Mouse (Mus musculus) neural tube, embryonic 15.5 days (tissue): ENCODE measurements at regions not wholly inside any gene's neighbourhood (a gene's known extent, or its start where the extent isn't known, plus 50 kb on each side); places are given as distances from the start of the nearest gene placed in this dataset.
A peak's percentile ranks its signal among the peaks of the same experiment; 100 is the strongest.

Experiments used
- ATAC-seq: fragments of 200-750 bp; cut with Nextera tagmentation; 2 replicates; pipeline ENCODE4 v1.8.0; 2017; ENCODE audit warnings: mild to moderate bottlenecking, moderate TSS enrichment, moderate library complexity; ENCODE audit not compliant: low FRiP score
- H3K27ac ChIP-seq: fragments of 300-500 bp; sonication (generic); replicated peaks from 2 replicates; pipeline ENCODE4 v1.5.1; 2015; ENCODE audit warnings: mild to moderate bottlenecking, inconsistent platforms
- H3K27me3 ChIP-seq: fragments of 300-500 bp; sonication (generic); replicated peaks from 2 replicates; pipeline ENCODE4 v1.6.1; 2015; ENCODE audit warnings: inconsistent platforms
- H3K36me3 ChIP-seq: fragments of 300-500 bp; sonication (generic); 2 replicates; pipeline ENCODE4 v1.6.1; 2015; ENCODE audit warnings: inconsistent platforms
- H3K4me1 ChIP-seq: fragments of 300-500 bp; sonication (generic); 2 replicates; pipeline ENCODE4 v1.6.1; 2015; ENCODE audit warnings: inconsistent platforms
- H3K4me2 ChIP-seq: fragments of 300-500 bp; sonication (generic); 2 replicates; pipeline ENCODE4 v1.6.1; 2015; ENCODE audit warnings: inconsistent platforms, mild to moderate bottlenecking, moderate library complexity
- H3K4me3 ChIP-seq: fragments of 300-500 bp; sonication (generic); replicated peaks from 2 replicates; pipeline ENCODE4 v1.5.1; 2015; ENCODE audit warnings: mild to moderate bottlenecking, inconsistent platforms
- H3K9ac ChIP-seq: fragments of 300-500 bp; sonication (generic); replicated peaks from 2 replicates; pipeline ENCODE4 v1.6.1; 2015; ENCODE audit warnings: mild to moderate bottlenecking, inconsistent platforms
- H3K9me3 ChIP-seq: fragments of 300-500 bp; sonication (generic); replicated peaks from 2 replicates; pipeline ENCODE4 v1.6.1; 2016; ENCODE audit warnings: inconsistent platforms
- WGBS: fragments of 180-500 bp; shearing (Covaris S2); methylation state at CpG from one replicate; pipeline ENCODE4 v1.1.7; 2015; ENCODE audit warnings: mixed read lengths; 5-methylcytosine and 5-hydroxymethylcytosine counted together

GRCm38 (mm10) chr10:23052480-23053378, 232.8 kb upstream of the Tcf21 start:
- Histone ChIP-seq H3K27me3 (no peaks in the 10 kb centered on the region), H3K4me3 (no peak overlapping the region), H3K9me3 (no peaks in the 10 kb centered on the region), H3K4me1 (no peaks in the 10 kb centered on the region), H3K27ac (no peak overlapping the region), H3K4me2 (no peak overlapping the region), H3K36me3 (no peaks in the 10 kb centered on the region), H3K9ac (no peak overlapping the region)
- WGBS = 73% methylated on average over 11 of the region's 11 CpGs
- no peak for ATAC-seq

GRCm38 (mm10) chr10:23044466-23044865, 224.5 kb upstream of the Tcf21 start:
- Histone ChIP-seq H3K4me1 (no peaks in the 10 kb centered on the region), H3K27ac (no peak overlapping the region), H3K4me3 (no peak overlapping the region), H3K9ac (no peak overlapping the region), H3K9me3 (no peaks in the 10 kb centered on the region), H3K27me3 (no peaks in the 10 kb centered on the region), H3K36me3 (no peaks in the 10 kb centered on the region), H3K4me2 (no peak overlapping the region)
- ATAC-seq = no peak
- 80% methylated on average over 3 of the region's 3 CpGs for WGBS

- H3K4me2 ChIP-seq = no peak overlapping the region
- H3K27me3 ChIP-seq = no peaks in the 10 kb centered on the region
- no peak overlapping the region for H3K9ac ChIP-seq
- no peaks in the 10 kb centered on the region for H3K36me3 ChIP-seq
- no peak for ATAC-seq
- no peak overlapping the region for H3K4me3 ChIP-seq
- no peak overlapping the region for H3K27ac ChIP-seq
- WGBS = 80% methylated on average over 4 of the region's 4 CpGs
- H3K4me1 ChIP-seq = no peaks in the 10 kb centered on the region
- H3K9me3 ChIP-seq = no peaks in the 10 kb centered on the region
Observed at GRCm38 (mm10) chr10:23031491-23032126, 211.6 kb upstream of the Tcf21 start.

- Histone ChIP-seq H3K9ac (no peak overlapping the region), H3K4me3 (no peak overlapping the region), H3K36me3 (no peaks in the 10 kb centered on the region), H3K27me3 (no peaks in the 10 kb centered on the region), H3K9me3 (no peaks in the 10 kb centered on the region), H3K4me1 (no peaks in the 10 kb centered on the region), H3K27ac (no peak overlapping the region), H3K4me2 (no peak overlapping the region)
- 72% methylated on average over 4 of the region's 4 CpGs for WGBS
- ATAC-seq = no peak
Observed at GRCm38 (mm10) chr10:23027961-23028360, 208.0 kb upstream of the Tcf21 start.

GRCm38 (mm10) chr10:23017151-23017678, 197.2 kb upstream of the Tcf21 start:
- H3K9me3 ChIP-seq = no peaks in the 10 kb centered on the region
- ATAC-seq = no peak
- H3K27ac ChIP-seq = peak overlapping the region; percentile 14; the same call in 1 of the 2 replicates
- H3K9ac ChIP-seq = no peak overlapping the region
- H3K4me2 ChIP-seq = no peak overlapping the region
- H3K4me3 ChIP-seq = no peak overlapping the region
- 80% methylated on average over 4 of the region's 4 CpGs for WGBS
- no peaks in the 10 kb centered on the region for H3K27me3 ChIP-seq
- H3K4me1 ChIP-seq = peaks cover 8% of the 10 kb centered on the region
- no peaks in the 10 kb centered on the region for H3K36me3 ChIP-seq

- no peak overlapping the region for H3K9ac ChIP-seq
- no peak overlapping the region for H3K4me3 ChIP-seq
- no peaks in the 10 kb centered on the region for H3K9me3 ChIP-seq
- ATAC-seq = peak; percentile 94
- peaks cover 8% of the 10 kb centered on the region for H3K4me1 ChIP-seq
- no peaks in the 10 kb centered on the region for H3K36me3 ChIP-seq
- 20% methylated on average over 3 of the region's 3 CpGs for WGBS
- no peaks in the 10 kb centered on the region for H3K27me3 ChIP-seq
- no peak overlapping the region for H3K4me2 ChIP-seq
- peak overlapping the region; percentile 41 for H3K27ac ChIP-seq
Observed at GRCm38 (mm10) chr10:23015935-23016694, 196.1 kb upstream of the Tcf21 start.

- Histone ChIP-seq H3K9ac (no peak overlapping the region), H3K27me3 (no peaks in the 10 kb centered on the region), H3K4me1 (peaks cover 3% of the 10 kb centered on the region; the same call in 1 of the 2 replicates), H3K4me2 (no peak overlapping the region), H3K4me3 (no peak overlapping the region), H3K9me3 (no peaks in the 10 kb centered on the region), H3K36me3 (no peaks in the 10 kb centered on the region), H3K27ac (no peak overlapping the region)
- 53% methylated on average over 4 of the region's 4 CpGs for WGBS
- no peak for ATAC-seq
Observed at GRCm38 (mm10) chr10:23010715-23011114, 190.7 kb upstream of the Tcf21 start.

GRCm38 (mm10) chr10:23010201-23010600, 190.2 kb upstream of the Tcf21 start:
- no peak for ATAC-seq
- no peak overlapping the region for H3K4me3 ChIP-seq
- no peak overlapping the region for H3K27ac ChIP-seq
- no peaks in the 10 kb centered on the region for H3K9me3 ChIP-seq
- no peaks in the 10 kb centered on the region for H3K36me3 ChIP-seq
- H3K27me3 ChIP-seq = no peaks in the 10 kb centered on the region
- WGBS = 24% methylated on average over 2 of the region's 2 CpGs
- H3K4me1 ChIP-seq = peaks cover 3% of the 10 kb centered on the region; the same call in 1 of the 2 replicates
- no peak overlapping the region for H3K4me2 ChIP-seq
- no peak overlapping the region for H3K9ac ChIP-seq

GRCm38 (mm10) chr10:23004768-23005167, 184.8 kb upstream of the Tcf21 start:
- 83% methylated on average over 1 of the region's 1 CpGs for WGBS
- no peaks in the 10 kb centered on the region for H3K9me3 ChIP-seq
- ATAC-seq = no peak
- H3K36me3 ChIP-seq = no peaks in the 10 kb centered on the region
- no peaks in the 10 kb centered on the region for H3K27me3 ChIP-seq
- H3K4me2 ChIP-seq = no peak overlapping the region
- H3K27ac ChIP-seq = no peak overlapping the region
- no peak overlapping the region for H3K9ac ChIP-seq
- H3K4me3 ChIP-seq = no peak overlapping the region
- H3K4me1 ChIP-seq = no peaks in the 10 kb centered on the region

GRCm38 (mm10) chr10:23003686-23004085, 183.7 kb upstream of the Tcf21 start:
- Histone ChIP-seq H3K4me1 (no peaks in the 10 kb centered on the region), H3K4me2 (no peak overlapping the region), H3K36me3 (no peaks in the 10 kb centered on the region), H3K9me3 (no peaks in the 10 kb centered on the region), H3K27me3 (no peaks in the 10 kb centered on the region), H3K9ac (no peak overlapping the region), H3K4me3 (no peak overlapping the region), H3K27ac (no peak overlapping the region)
- no peak for ATAC-seq

GRCm38 (mm10) chr10:22998561-22998960, 178.6 kb upstream of the Tcf21 start:
- no peak for ATAC-seq
- Histone ChIP-seq H3K27ac (no peak overlapping the region), H3K9ac (no peak overlapping the region), H3K36me3 (no peaks in the 10 kb centered on the region), H3K27me3 (no peaks in the 10 kb centered on the region), H3K9me3 (no peaks in the 10 kb centered on the region), H3K4me2 (no peak overlapping the region), H3K4me1 (no peaks in the 10 kb centered on the region), H3K4me3 (no peak overlapping the region)
- 91% methylated on average over 2 of the region's 2 CpGs for WGBS
